Mouse (Mus musculus) hindlimb bud, embryonic 11.5 days (tissue): ENCODE data around the gene Wfikkn2.
A peak's percentile ranks its signal among the peaks of the same experiment; 100 is the strongest.

ENCODE experiments used
- DNase-seq: peaks from one replicate; pipeline ENCODE4 v3.0.0-alpha.2; 2012; ENCODE audit warnings: low read depth, low spot score; ENCODE audit errors: extremely low spot score

Wfikkn2 gene

GRCm38 (mm10) chr11:94265134-94265785, 19.5 kb upstream of the Wfikkn2 start:
- peak; percentile 50 for DNase-seq

GRCm38 (mm10) chr11:94261585-94262370, 16.0 kb upstream of the Wfikkn2 start:
- no peak for DNase-seq

- DNase-seq = no peak
Observed at GRCm38 (mm10) chr11:94259814-94260213, 14.0 kb upstream of the Wfikkn2 start.

DNA sequence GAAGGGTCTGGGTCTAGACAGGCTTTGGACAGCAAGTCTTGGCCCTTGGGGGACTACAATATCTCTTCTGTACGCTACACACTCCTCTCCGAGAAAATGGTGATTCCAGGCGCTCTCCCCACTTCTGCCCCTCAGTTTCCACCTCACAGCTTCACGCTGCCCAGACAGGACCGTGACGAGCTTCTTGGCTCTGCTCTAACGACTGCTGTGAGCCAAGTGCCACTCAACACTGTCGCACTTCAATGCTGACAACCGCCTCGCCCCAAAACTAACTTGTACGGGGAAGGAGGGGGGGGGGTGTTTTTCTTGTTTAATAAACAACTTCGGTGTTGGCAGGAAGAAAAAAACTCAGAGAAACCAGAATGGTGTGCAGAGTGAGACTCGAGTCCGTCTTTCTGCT, 12.2 kb upstream of the Wfikkn2 start:
- no peak for DNase-seq

DNA sequence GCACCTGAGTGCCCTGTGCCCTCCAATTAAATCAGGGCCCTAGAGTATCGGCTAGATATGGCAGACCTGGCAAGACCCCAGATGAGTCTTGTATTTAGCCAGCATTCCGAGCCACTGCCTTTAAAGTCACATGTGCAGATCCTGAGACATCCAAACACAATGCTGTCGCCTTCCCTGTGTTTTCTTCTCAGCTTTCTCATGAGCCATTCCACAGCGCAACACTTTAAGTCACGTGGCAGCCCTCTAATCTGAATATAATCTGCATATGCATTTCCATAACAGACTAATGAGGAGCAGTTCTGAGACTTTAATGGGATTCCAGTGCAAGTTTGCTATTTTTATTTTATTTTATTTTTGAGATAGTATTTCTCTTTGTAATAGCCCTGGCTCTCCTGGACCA, 9.9 kb upstream of the Wfikkn2 start:
- no peak for DNase-seq

- no peak for DNase-seq
Observed at GRCm38 (mm10) chr11:94253691-94254090, 7.9 kb upstream of the Wfikkn2 start.

GRCm38 (mm10) chr11:94253156-94253555, 7.4 kb upstream of the Wfikkn2 start:
- no peak for DNase-seq

DNA sequence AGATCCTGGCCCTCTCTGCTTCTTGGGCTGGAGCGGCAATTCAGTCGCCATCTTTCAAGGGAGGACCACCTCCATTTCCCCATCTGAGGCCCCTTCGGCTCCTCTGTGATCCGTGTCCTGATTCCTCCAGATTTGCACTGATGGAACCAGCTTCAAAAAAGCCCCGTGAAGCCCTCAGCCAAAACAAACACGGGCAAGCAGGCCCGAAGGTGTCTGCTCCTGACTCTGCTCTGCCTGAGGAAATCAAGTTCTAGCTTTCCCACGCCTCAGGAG, 920 bp upstream of the Wfikkn2 start:
- no peak for DNase-seq

- DNase-seq = no peak
Observed at GRCm38 (mm10) chr11:94244385-94244784, 1.4 kb downstream of the Wfikkn2 start.

DNA sequence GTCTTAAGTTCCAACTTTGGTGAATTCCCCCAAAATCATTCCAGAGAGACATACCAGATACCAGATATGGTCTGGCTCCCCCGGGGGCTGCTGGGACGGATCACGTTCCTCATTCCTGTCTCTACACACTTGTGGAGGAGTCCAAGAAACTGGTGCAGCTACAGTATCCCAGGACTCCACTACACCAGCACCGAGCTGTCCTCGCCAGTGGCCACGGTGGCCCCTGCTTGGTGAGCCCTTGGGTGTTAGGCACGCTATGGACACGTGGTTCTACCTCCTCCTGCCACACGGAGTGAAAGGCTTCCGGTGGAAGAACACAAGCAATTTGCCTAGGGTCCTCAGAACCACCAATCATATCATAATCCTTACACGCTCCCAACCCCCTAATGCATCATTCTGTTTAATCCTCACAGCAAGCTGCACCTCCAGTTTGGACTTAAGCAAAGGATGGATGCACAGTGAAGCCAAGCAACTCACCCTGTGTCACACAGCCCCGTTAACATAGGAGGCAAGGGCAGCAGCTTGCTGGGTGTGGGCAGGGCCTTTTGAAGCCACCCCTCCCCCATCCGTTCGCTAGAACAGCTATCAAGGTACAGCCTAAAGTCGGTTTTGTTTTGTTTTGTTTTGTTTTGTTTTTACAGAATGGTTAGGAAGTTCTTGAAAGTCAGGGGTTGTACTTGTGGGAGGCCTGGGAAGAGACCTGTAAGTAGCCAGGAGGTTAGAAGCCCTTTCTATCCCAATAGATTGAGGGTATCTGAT, 2.2 kb downstream of the Wfikkn2 start:
- no peak for DNase-seq

GRCm38 (mm10) chr11:94242760-94243421, 2.9 kb downstream of the Wfikkn2 start:
- DNase-seq = no peak

- no peak for DNase-seq
Observed at GRCm38 (mm10) chr11:94239706-94240105, 6.1 kb downstream of the Wfikkn2 start.

DNA sequence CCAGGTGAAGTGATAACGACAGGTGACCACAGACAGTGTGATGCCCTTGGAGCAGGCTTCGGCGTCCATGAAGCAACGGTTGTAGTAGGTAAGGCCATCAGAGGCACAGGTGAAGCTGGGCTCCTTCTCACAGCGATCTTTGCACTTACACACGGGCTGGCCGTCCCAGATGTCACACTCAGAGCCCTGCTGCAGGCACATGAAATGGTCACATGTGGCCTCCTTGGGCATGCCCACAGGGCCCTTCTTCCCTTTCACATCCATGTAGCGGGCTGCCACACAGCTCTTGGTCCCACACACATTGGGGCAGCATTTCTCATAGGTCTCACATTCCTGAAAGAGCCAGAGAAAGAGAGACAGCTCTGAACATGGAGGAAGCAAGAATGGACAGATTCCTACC, 7.0 kb downstream of the Wfikkn2 start:
- no peak for DNase-seq

DNA sequence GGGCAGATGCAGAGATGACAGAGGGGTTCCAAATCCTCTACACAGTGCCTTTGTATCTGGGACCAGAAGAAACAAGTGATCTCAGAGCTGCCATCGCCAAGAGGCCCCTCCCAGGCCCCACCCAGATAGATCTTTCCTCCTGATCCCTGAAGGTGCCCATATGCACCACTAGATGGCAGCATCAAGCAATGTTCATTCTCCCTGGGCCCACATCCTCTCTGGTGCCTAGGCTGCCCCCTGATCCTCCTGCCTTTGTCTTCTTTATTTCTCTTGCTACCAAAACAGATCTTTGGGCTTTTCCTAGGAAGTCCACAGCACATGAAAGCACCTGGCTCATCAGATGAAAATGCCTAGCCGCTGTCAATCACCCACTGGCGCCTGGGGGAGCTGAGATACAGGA, 9.7 kb downstream of the Wfikkn2 start:
- no peak for DNase-seq

GRCm38 (mm10) chr11:94234857-94235256, 10.9 kb downstream of the Wfikkn2 start:
- DNase-seq = no peak

- no peak for DNase-seq
Observed at GRCm38 (mm10) chr11:94234380-94234779, 11.4 kb downstream of the Wfikkn2 start.

DNA sequence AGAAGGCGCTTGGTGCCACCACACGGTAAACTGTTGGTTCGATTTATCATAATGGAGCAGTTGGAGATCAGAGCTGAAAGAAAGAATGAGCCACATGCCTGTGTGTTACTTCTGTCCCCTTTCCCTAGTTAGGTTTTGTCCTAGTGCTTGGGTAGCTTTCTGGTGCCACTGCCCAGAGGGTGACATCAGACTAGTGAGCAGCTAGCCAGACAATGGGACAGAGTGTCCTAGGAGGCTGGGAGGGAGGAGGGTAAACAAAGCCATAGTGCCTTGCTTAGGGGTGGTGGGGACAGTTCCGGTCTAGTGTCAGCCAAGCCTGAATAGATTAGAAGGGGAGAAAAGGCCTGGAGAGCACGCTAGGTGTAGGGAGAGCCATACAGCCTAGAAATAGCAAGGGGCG, 12.4 kb downstream of the Wfikkn2 start:
- DNase-seq = no peak

DNA sequence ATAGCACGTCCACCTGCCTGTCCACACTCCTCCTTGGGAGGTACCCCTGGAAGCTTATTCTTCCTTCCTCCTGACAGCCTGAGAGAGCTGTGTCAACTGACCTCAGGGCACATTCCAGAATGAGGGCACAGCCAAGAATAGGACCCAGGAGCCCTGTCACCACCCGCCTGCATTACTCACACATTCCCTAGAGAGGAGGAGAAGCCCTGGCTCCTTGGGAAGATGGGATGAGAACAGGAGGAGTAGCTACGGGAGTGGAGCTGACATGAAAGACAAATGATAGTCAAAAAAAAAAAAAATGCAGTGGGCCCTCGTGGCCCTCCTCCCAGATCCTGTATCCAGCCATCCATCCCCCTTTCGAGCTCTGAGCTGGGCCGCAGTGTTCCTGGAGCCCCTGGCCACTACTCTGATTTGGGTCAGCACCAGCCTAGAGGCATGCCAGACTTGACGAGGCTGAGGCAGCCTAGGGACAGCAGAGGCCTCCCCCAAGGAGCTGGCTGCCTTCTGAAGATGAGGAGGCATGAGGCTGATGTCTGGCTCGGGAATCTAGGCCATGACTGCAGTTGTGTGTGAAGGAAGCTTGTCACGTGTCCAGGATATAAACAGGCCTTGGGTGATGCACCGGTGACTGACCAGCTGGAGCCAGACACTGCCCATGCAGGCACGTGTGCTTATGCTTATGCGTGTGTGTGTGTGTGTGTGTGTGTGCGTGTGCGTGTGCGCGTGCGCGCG, 13.8 kb downstream of the Wfikkn2 start:
- DNase-seq = no peak

DNA sequence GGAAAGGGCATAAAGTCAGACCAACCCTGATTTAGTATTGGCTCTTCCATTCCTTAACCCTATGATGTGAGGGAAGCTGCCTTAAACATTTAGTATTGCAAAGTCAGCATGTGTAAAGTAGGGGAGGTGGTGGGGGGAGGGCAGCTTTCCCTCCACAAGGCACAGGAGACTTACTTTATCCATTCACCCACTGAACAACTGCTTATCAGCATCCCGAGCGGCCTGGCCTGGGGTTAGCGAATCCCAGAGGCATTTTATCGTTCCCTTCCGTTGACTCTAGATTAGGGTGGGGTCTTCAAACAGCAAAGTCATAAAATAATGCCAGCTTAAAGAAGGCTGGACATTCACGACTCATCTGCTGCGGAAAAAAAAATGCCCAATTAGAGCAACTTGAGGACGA, 15.6 kb downstream of the Wfikkn2 start:
- no peak for DNase-seq

- DNase-seq = no peak
Observed at GRCm38 (mm10) chr11:94229207-94229960, 16.4 kb downstream of the Wfikkn2 start.
